Mouse (Mus musculus) forebrain, embryonic 15.5 days (tissue): ENCODE results near the gene Oxct1. TPM values are rescaled to one million over a fixed set of nuclear protein-coding genes. Genes with fewer than 3 reads are reported as not detected.

Experiments used
- ATAC-seq: fragments of 200-750 bp; cut with Nextera tagmentation; replicated peaks from 2 replicates; pipeline ENCODE4 v1.8.0; 2017; ENCODE audit warnings: mild to moderate bottlenecking, moderate TSS enrichment, moderate library complexity
- H3K27ac ChIP-seq: fragments of 300-500 bp; sonication (generic); replicated peaks from 2 replicates; pipeline ENCODE4 v1.5.1; 2015; ENCODE audit warnings: mild to moderate bottlenecking, inconsistent platforms
- H3K27me3 ChIP-seq: fragments of 300-500 bp; sonication (generic); 2 replicates; pipeline ENCODE4 v1.6.1; 2015; ENCODE audit warnings: inconsistent platforms
- H3K36me3 ChIP-seq: fragments of 300-500 bp; sonication (generic); 2 replicates; pipeline ENCODE4 v1.6.1; 2015; ENCODE audit warnings: mild to moderate bottlenecking, inconsistent platforms
- H3K4me1 ChIP-seq: fragments of 300-500 bp; sonication (generic); 2 replicates; pipeline ENCODE4 v1.6.1; 2015; ENCODE audit warnings: inconsistent platforms
- H3K4me2 ChIP-seq: fragments of 300-500 bp; sonication (generic); replicated peaks from 2 replicates; pipeline ENCODE4 v1.6.1; 2015; ENCODE audit warnings: mild to moderate bottlenecking, inconsistent platforms
- H3K4me3 ChIP-seq: fragments of 300-500 bp; sonication (generic); 2 replicates; pipeline ENCODE4 v1.5.1; 2015; ENCODE audit warnings: mild to moderate bottlenecking, inconsistent platforms
- H3K9ac ChIP-seq: fragments of 300-500 bp; sonication (generic); replicated peaks from 2 replicates; pipeline ENCODE4 v1.6.1; 2015; ENCODE audit warnings: mild to moderate bottlenecking, inconsistent platforms
- H3K9me3 ChIP-seq: fragments of 300-500 bp; sonication (generic); 2 replicates; pipeline ENCODE4 v1.6.1; 2016; ENCODE audit warnings: inconsistent platforms
- WGBS: fragments of 180-500 bp; shearing (Covaris S2); methylation state at CpG from one replicate; pipeline ENCODE4 v1.1.7; 2015; ENCODE audit warnings: mixed read lengths; 5-methylcytosine and 5-hydroxymethylcytosine counted together
- polyA plus RNA-seq: library from polyadenylated mRNA; unstranded; fragments of >200 nt; fragmentation: Nextera tagmentation; extraction: Ambion mirVana; gene quantifications from 2 replicates; pipeline ENCODE4 v1.2.1, GENCODE M21; 2015

Gene Oxct1
- polyA plus RNA-seq, 1 experiment from 2014 or later, result 282 TPM

- ATAC-seq, result peak; percentile 65; the same call in 1 of the 2 replicates
- Histone ChIP-seq H3K27me3 (no peaks in the 10 kb centered on the region), H3K4me2 (no peak overlapping the region), H3K9me3 (no peaks in the 10 kb centered on the region), H3K4me3 (no peak overlapping the region), H3K9ac (no peak overlapping the region), H3K27ac (no peak overlapping the region), H3K36me3 (peaks cover 10% of the 10 kb centered on the region), H3K4me1 (peaks cover 4% of the 10 kb centered on the region)
- WGBS, result 42% methylated on average over 7 of the region's 7 CpGs
Measured at GRCm38 (mm10) chr15:4087914-4088313, 61.7 kb downstream of the Oxct1 start.

- Histone ChIP-seq H3K9me3 (no peaks in the 10 kb centered on the region), H3K4me2 (no peak overlapping the region), H3K36me3 (peaks cover 13% of the 10 kb centered on the region), H3K4me1 (peaks cover 4% of the 10 kb centered on the region), H3K27ac (no peak overlapping the region), H3K4me3 (no peak overlapping the region), H3K9ac (no peak overlapping the region), H3K27me3 (no peaks in the 10 kb centered on the region)
- ATAC-seq, result peak; percentile 36; the same call in 1 of the 2 replicates
- WGBS, result 61% methylated on average over 3 of the region's 3 CpGs
Measured at GRCm38 (mm10) chr15:4090601-4091000, 64.4 kb downstream of the Oxct1 start.

- Histone ChIP-seq H3K27ac (no peak overlapping the region), H3K4me2 (no peak overlapping the region), H3K36me3 (peaks cover 13% of the 10 kb centered on the region), H3K4me3 (no peak overlapping the region), H3K4me1 (peaks cover 4% of the 10 kb centered on the region), H3K27me3 (no peaks in the 10 kb centered on the region), H3K9me3 (no peaks in the 10 kb centered on the region), H3K9ac (no peak overlapping the region)
- ATAC-seq, result no peak
- 92% methylated on average over 2 of the region's 2 CpGs for WGBS
Measured at GRCm38 (mm10) chr15:4092586-4092985, 66.4 kb downstream of the Oxct1 start.

GRCm38 (mm10) chr15:4100341-4100921 is 74.2 kb downstream of the Oxct1 start:
- peak; percentile 66 for ATAC-seq
- no peak overlapping the region for H3K9ac ChIP-seq
- no peaks in the 10 kb centered on the region for H3K4me1 ChIP-seq
- H3K36me3 ChIP-seq, result peaks cover 9% of the 10 kb centered on the region; the same call in 1 of the 2 replicates
- no peaks in the 10 kb centered on the region for H3K9me3 ChIP-seq
- H3K27me3 ChIP-seq, result no peaks in the 10 kb centered on the region
- WGBS, result 75% methylated on average over 10 of the region's 10 CpGs
- no peak overlapping the region for H3K27ac ChIP-seq
- H3K4me2 ChIP-seq, result no peak overlapping the region
- no peak overlapping the region for H3K4me3 ChIP-seq

DNA sequence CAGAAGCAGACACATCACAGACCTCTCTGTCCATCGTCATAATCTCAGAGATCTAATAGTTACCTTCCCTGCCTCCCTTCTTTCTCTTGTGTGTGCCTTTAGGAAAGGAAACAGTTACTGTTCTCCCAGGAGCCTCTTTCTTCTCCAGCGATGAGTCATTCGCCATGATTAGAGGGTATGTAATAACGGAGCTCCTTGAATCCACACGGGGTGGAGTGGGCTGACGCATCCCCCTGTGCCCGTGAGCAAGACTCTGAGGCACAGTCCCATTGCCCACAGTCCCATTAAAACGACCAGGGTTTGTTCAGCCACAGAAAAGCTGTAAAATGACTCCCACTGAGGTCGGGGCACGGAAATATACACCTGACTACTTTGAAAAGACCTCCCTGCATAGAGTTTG is 74.8 kb downstream of the Oxct1 start:
- Histone ChIP-seq H3K4me1 (no peaks in the 10 kb centered on the region), H3K4me3 (no peak overlapping the region), H3K9ac (no peak overlapping the region), H3K36me3 (peaks cover 9% of the 10 kb centered on the region; the same call in 1 of the 2 replicates), H3K9me3 (no peaks in the 10 kb centered on the region), H3K27ac (no peak overlapping the region), H3K4me2 (no peak overlapping the region), H3K27me3 (no peaks in the 10 kb centered on the region)
- no peak for ATAC-seq
- 85% methylated on average over 10 of the region's 10 CpGs for WGBS

- Histone ChIP-seq H3K27ac (no peak overlapping the region), H3K4me3 (no peak overlapping the region), H3K27me3 (no peaks in the 10 kb centered on the region), H3K4me2 (no peak overlapping the region), H3K9ac (no peak overlapping the region), H3K9me3 (no peaks in the 10 kb centered on the region), H3K36me3 (peaks cover 9% of the 10 kb centered on the region; the same call in 1 of the 2 replicates), H3K4me1 (no peaks in the 10 kb centered on the region)
- ATAC-seq, result no peak
- WGBS, result 83% methylated on average over 12 of the region's 12 CpGs
Measured at GRCm38 (mm10) chr15:4104319-4104718, 78.1 kb downstream of the Oxct1 start.

DNA sequence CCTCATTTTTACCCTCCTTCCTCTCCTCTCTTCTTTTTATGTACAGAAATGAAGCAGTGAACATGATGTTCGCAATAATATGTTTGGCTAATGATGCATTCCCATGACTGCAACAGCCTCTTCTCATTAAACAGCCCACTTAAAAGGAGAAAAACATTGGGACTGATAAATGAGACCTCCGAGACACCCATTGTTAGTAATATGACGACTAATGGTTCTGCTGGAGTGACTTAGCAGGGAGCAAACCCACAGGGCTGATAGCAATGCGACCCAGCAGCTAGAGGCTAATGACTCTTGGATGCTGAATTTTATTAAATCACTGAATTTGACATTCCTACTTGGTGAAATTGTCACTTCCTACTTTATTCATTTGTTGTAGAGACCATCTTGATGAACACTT is 79.3 kb downstream of the Oxct1 start:
- H3K4me3 ChIP-seq, result no peak overlapping the region
- H3K4me2 ChIP-seq, result no peak overlapping the region
- 65% methylated on average over 4 of the region's 4 CpGs for WGBS
- no peak overlapping the region for H3K27ac ChIP-seq
- ATAC-seq, result no peak
- H3K27me3 ChIP-seq, result no peaks in the 10 kb centered on the region
- no peaks in the 10 kb centered on the region for H3K4me1 ChIP-seq
- no peak overlapping the region for H3K9ac ChIP-seq
- peaks cover 9% of the 10 kb centered on the region; the same call in 1 of the 2 replicates for H3K36me3 ChIP-seq
- H3K9me3 ChIP-seq, result no peaks in the 10 kb centered on the region

DNA sequence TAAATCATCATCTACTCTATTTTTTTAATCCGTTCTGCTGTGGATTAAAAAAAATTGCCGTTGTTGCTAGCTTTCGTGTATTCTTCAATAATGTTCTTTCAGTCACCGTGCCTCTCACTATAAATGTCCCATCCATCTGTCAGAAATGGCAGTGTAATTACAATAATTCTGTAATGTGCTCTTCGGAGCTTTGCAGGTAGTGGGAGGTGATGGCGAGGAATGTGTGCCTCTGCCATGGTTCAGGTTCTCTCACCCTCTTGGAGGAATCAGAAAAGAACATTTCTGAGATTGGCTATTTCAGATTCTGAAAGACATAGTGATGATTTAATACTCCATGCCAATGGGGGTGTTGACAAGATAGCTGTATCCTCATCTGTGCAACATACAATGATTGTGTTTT is 93.8 kb downstream of the Oxct1 start:
- no peak overlapping the region for H3K4me3 ChIP-seq
- no peak for ATAC-seq
- H3K4me2 ChIP-seq, result no peak overlapping the region
- no peak overlapping the region for H3K27ac ChIP-seq
- H3K4me1 ChIP-seq, result no peaks in the 10 kb centered on the region
- no peak overlapping the region for H3K9ac ChIP-seq
- no peaks in the 10 kb centered on the region for H3K9me3 ChIP-seq
- 0 out of 2 replicates have a peak, but pooled peaks cover 3% of the 10 kb centered on the region for H3K36me3 ChIP-seq
- WGBS, result 81% methylated on average over 6 of the region's 6 CpGs
- H3K27me3 ChIP-seq, result no peaks in the 10 kb centered on the region

GRCm38 (mm10) chr15:4124648-4125047 is 98.5 kb downstream of the Oxct1 start:
- no peak for ATAC-seq
- Histone ChIP-seq H3K27ac (no peak overlapping the region), H3K27me3 (no peaks in the 10 kb centered on the region), H3K4me1 (no peaks in the 10 kb centered on the region), H3K9ac (no peak overlapping the region), H3K9me3 (no peaks in the 10 kb centered on the region), H3K4me3 (no peak overlapping the region), H3K4me2 (no peak overlapping the region), H3K36me3 (peaks cover 5% of the 10 kb centered on the region; the same call in 1 of the 2 replicates)
- 55% methylated on average over 3 of the region's 3 CpGs for WGBS

DNA sequence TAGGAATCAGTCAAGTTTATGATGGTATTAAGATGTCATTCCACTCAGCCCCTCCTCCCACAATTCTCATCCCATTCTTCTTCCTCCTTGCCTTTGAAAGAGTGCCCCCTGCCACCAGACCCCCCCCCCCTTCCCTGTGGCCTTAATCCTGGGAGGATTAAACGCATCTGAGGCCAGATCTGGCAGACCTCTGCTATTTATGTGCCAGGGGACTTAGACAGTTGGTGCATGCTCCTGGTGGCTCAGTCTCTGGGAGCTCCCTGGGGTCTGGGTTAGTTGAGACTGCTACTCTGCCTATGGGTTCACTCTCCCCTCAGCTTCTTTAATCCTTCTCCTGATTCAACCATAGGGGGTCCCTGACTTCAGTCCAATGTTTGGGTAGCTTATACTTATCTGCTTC is 112.3 kb downstream of the Oxct1 start:
- H3K27ac ChIP-seq, result no peak overlapping the region
- H3K4me3 ChIP-seq, result no peak overlapping the region
- ATAC-seq, result no peak
- WGBS, result 7% methylated on average over 1 of the region's 1 CpGs
- H3K27me3 ChIP-seq, result no peaks in the 10 kb centered on the region
- H3K36me3 ChIP-seq, result 0 out of 2 replicates have a peak, but pooled peaks cover 9% of the 10 kb centered on the region
- no peak overlapping the region for H3K4me2 ChIP-seq
- H3K9ac ChIP-seq, result no peak overlapping the region
- no peaks in the 10 kb centered on the region for H3K4me1 ChIP-seq
- no peaks in the 10 kb centered on the region for H3K9me3 ChIP-seq

DNA sequence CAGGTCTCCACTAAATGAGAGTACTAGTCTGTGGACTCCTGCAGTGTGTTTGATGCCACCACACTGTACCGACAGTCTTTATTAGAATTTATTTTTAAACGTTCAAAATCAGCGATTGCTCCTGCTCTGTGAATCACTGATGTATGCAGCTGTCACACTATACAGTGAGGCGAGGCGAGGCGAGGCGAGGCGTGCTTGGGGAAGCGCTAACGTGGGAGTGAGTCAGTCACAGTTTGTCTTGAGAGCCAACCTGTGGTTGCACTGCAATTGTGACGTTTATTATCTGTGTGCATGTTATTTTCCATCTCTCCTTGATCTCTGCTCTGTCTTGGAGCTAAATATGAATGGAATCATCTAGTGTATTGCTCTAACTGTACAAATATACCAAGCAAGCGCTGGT is 113.3 kb downstream of the Oxct1 start:
- no peak overlapping the region for H3K4me2 ChIP-seq
- no peaks in the 10 kb centered on the region for H3K9me3 ChIP-seq
- no peak overlapping the region for H3K27ac ChIP-seq
- H3K9ac ChIP-seq, result no peak overlapping the region
- no peaks in the 10 kb centered on the region for H3K4me1 ChIP-seq
- WGBS, result 86% methylated on average over 12 of the region's 12 CpGs
- no peak overlapping the region for H3K4me3 ChIP-seq
- ATAC-seq, result 0 out of 2 replicates have a peak, but pooled peaks have one; percentile 43
- no peaks in the 10 kb centered on the region for H3K27me3 ChIP-seq
- 0 out of 2 replicates have a peak, but pooled peaks cover 9% of the 10 kb centered on the region for H3K36me3 ChIP-seq

- Histone ChIP-seq H3K4me3 (no peak overlapping the region), H3K9ac (no peak overlapping the region), H3K36me3 (peaks cover 9% of the 10 kb centered on the region; the same call in 1 of the 2 replicates), H3K27me3 (no peaks in the 10 kb centered on the region), H3K27ac (no peak overlapping the region), H3K9me3 (no peaks in the 10 kb centered on the region), H3K4me1 (0 out of 2 replicates have a peak, but pooled peaks cover 4% of the 10 kb centered on the region), H3K4me2 (no peak overlapping the region)
- ATAC-seq, result no peak
- 87% methylated on average over 5 of the region's 5 CpGs for WGBS
Measured at GRCm38 (mm10) chr15:4145352-4145751, 119.2 kb downstream of the Oxct1 start.

DNA sequence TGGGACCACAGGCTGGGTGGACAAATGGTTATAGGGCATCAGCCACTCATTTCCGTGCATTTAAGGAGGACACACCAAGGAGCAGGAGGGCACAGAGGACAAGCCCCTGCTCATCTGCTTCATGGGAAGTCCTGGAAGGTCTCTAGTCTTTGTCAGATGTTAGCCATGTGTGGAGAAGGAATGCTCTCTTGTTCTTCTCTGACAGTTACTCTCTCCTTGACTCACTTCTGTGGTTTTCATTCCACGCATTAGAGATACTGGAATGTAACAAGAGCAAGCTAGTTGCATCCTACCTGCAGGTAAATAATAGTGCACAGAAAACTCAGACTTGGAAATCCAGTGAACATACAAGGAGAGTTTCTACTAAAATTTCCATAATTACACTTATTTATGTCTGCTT is 121.5 kb downstream of the Oxct1 start:
- no peaks in the 10 kb centered on the region for H3K9me3 ChIP-seq
- no peak overlapping the region for H3K27ac ChIP-seq
- H3K4me1 ChIP-seq, result 0 out of 2 replicates have a peak, but pooled peaks cover 4% of the 10 kb centered on the region
- H3K4me3 ChIP-seq, result no peak overlapping the region
- peaks cover 9% of the 10 kb centered on the region; the same call in 1 of the 2 replicates for H3K36me3 ChIP-seq
- WGBS, result 92% methylated on average over 2 of the region's 2 CpGs
- H3K27me3 ChIP-seq, result no peaks in the 10 kb centered on the region
- H3K4me2 ChIP-seq, result no peak overlapping the region
- no peak for ATAC-seq
- no peak overlapping the region for H3K9ac ChIP-seq
